Mouse (Mus musculus): ENCODE data around the gene Vps13d. TPM values are rescaled to one million over a fixed set of nuclear protein-coding genes. Genes with fewer than 3 reads are reported as not detected.

Gene Vps13d
- polyA plus RNA-seq, 1 experiment from 2014 or later = 7.9 TPM

DNA sequence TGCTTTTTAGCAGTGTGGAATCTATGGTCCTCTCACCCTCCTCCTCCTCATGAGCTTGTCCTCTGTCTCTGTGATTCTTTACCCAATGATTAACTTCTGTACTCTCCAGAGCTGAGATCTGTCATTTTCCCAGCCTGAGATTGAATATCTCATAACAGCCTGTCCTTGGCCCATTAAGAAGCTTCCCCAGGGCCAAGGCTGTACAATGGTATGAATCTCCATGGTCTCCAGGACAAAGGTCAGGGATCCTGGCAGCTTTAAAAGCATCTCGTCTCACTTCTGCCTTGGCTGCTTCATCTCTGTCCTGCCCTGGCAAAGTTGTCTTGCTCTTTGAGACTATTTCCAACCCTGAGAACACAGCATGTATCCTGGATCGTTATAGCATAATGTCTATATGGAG is 237.1 kb downstream of the Vps13d start:
- Histone ChIP-seq H3K9ac (ENCODE audit: low read length) (no peak overlapping the region), H3K36me3 (ENCODE audit: control insufficient read depth, insufficient read depth, low read length) (no peaks in the 10 kb centered on the region), H3K4me2 (ENCODE audit: low read depth, low read length, severe bottlenecking) (no peak overlapping the region), H3K27ac (ENCODE audit: low read depth, low read length) (no peak overlapping the region), H3K9me3 (ENCODE audit: control insufficient read depth, low read length) (no peaks in the 10 kb centered on the region), H3K4me1 (replicated peaks; ENCODE audit: control insufficient read depth, insufficient read depth, low read length) (no peaks in the 10 kb centered on the region), H3K4me3 (ENCODE audit: low read depth, low read length) (no peak overlapping the region), H3K27me3 (ENCODE audit: control insufficient read depth, insufficient read depth, low read length) (no peaks in the 10 kb centered on the region)
- ATAC-seq (replicated peaks; ENCODE audit: low FRiP score) (no peak), DNase-seq (ENCODE audit: low spot score) (no peak)
- 79% methylated on average over 2 of the region's 2 CpGs for WGBS

DNA sequence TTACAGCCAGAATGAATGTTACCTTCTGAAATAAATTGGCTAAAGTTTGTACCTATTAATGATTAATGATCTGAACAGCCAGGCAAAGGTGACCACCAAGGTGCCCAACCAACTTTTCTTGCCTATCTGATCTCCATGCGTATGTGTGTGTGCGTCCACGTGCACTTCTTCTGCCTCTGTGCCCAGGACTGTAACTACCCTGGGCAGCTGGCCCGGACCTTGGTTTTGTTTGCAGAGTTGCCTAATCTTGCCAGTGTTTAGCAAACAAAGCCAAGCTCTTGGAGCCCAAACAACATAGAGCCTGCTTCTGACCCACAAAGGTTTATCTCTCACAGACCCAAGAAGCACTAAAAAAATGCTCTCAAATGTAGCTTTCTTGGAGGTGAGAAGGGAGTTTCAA is 237.6 kb downstream of the Vps13d start:
- H3K27ac ChIP-seq (ENCODE audit: low read depth, low read length) = no peak overlapping the region
- H3K9me3 ChIP-seq (ENCODE audit: control insufficient read depth, low read length) = no peaks in the 10 kb centered on the region
- no peaks in the 10 kb centered on the region for H3K4me1 ChIP-seq (replicated peaks; ENCODE audit: control insufficient read depth, insufficient read depth, low read length)
- no peaks in the 10 kb centered on the region for H3K27me3 ChIP-seq (ENCODE audit: control insufficient read depth, insufficient read depth, low read length)
- H3K4me2 ChIP-seq (ENCODE audit: low read depth, low read length, severe bottlenecking) = no peak overlapping the region
- no peaks in the 10 kb centered on the region for H3K36me3 ChIP-seq (ENCODE audit: control insufficient read depth, insufficient read depth, low read length)
- WGBS = 87% methylated on average over 4 of the region's 4 CpGs
- H3K4me3 ChIP-seq (ENCODE audit: low read depth, low read length) = no peak overlapping the region
- DNase-seq (ENCODE audit: low spot score) (no peak), ATAC-seq (replicated peaks; ENCODE audit: low FRiP score) (no peak)
- H3K9ac ChIP-seq (ENCODE audit: low read length) = no peak overlapping the region

DNA sequence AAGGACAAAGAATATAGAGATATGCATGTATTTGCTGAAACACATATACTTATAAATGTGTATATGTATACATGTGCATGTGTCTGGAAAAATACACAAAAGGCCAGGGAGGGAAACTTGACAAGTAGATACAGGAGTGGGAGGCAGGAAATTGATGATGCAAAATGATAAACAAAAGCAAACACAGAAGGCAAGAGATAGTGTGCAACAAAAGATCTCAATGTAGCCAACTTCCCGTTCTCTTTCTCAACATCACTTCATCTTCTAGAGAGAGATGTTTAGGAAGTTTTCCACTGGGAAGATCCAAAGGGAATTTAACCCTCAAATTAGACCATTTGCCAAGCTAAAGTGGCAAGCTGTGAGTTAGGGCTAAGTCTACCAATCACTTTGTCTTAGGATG is 238.5 kb downstream of the Vps13d start:
- Histone ChIP-seq H3K4me1 (replicated peaks; ENCODE audit: control insufficient read depth, insufficient read depth, low read length) (no peaks in the 10 kb centered on the region), H3K9ac (ENCODE audit: low read length) (no peak overlapping the region), H3K4me3 (ENCODE audit: low read depth, low read length) (no peak overlapping the region), H3K27ac (ENCODE audit: low read depth, low read length) (no peak overlapping the region), H3K9me3 (ENCODE audit: control insufficient read depth, low read length) (no peaks in the 10 kb centered on the region), H3K36me3 (ENCODE audit: control insufficient read depth, insufficient read depth, low read length) (no peaks in the 10 kb centered on the region), H3K4me2 (ENCODE audit: low read depth, low read length, severe bottlenecking) (no peak overlapping the region), H3K27me3 (ENCODE audit: control insufficient read depth, insufficient read depth, low read length) (no peaks in the 10 kb centered on the region)
- ATAC-seq (replicated peaks; ENCODE audit: low FRiP score) (no peak), DNase-seq (ENCODE audit: low spot score) (no peak)
- WGBS = 77% methylated on average over 1 of the region's 1 CpGs

DNA sequence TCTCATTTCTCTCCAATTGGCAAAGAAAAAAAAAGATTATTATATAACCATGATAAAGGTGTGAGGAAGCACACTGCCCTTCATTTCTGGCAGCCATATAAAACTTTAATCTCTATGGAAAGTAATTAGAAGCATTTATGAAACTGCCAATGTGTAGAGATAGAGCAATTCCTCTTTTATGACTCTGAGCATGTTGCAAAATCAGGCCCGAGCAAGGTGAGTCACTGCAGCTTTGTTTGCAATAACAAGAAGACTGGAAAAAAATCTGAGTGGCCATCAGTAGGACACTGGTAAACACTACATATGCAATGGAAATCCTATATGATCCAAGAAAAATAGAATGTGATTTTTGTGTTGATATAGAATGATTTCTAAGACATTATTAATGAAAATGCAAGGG is 238.9 kb downstream of the Vps13d start:
- Histone ChIP-seq H3K36me3 (ENCODE audit: control insufficient read depth, insufficient read depth, low read length) (no peaks in the 10 kb centered on the region), H3K9me3 (ENCODE audit: control insufficient read depth, low read length) (no peaks in the 10 kb centered on the region), H3K4me2 (ENCODE audit: low read depth, low read length, severe bottlenecking) (no peak overlapping the region), H3K4me3 (ENCODE audit: low read depth, low read length) (no peak overlapping the region), H3K27me3 (ENCODE audit: control insufficient read depth, insufficient read depth, low read length) (no peaks in the 10 kb centered on the region), H3K9ac (ENCODE audit: low read length) (no peak overlapping the region), H3K27ac (ENCODE audit: low read depth, low read length) (no peak overlapping the region), H3K4me1 (replicated peaks; ENCODE audit: control insufficient read depth, insufficient read depth, low read length) (no peaks in the 10 kb centered on the region)
- ATAC-seq (replicated peaks; ENCODE audit: low FRiP score) (no peak), DNase-seq (ENCODE audit: low spot score) (no peak)
- WGBS = 83% methylated on average over 1 of the region's 1 CpGs

DNA sequence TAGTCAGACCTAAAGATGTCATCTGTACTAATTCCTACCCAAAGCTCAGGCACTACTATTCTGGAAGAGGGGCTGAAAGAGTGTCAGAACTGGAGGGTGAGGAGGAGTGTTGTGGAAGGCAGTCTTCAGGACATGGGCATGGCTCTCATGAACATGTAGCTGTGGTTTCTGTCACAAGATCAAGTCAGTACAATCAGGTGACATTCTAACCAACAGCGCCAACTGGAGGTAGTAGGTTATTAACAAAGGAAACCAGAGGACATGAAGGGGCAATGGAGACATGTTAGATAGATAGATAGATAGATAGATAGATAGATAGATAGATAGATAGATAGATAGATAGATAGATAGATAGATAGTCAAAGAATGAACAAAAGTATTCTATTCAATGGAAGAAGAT is 241.4 kb downstream of the Vps13d start:
- 88% methylated on average over 1 of the region's 1 CpGs for WGBS

DNA sequence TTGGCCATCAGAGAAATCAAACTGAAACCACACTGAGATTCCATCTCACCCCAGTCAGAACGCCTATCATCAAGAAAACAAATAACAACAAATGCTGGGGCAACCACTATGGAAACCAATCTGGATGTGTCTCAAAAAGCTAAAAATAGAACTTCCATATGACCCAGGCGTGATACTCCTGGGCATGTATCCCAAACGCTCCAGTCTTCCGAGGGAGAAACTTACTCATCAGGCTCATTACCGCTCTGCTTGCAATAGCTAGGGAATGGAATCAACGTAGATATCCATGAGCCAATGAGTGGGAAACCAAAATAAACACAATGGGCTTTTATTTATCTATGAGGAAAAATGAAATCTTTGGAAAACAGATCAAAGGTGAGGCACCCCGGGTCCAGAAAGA is 242.9 kb downstream of the Vps13d start:
- 87% methylated on average over 7 of the region's 7 CpGs for WGBS
- DNase-seq (ENCODE audit: low spot score) (no peak), ATAC-seq (replicated peaks; ENCODE audit: low FRiP score) (no peak)
- H3K36me3 ChIP-seq (ENCODE audit: control insufficient read depth, insufficient read depth, low read length) = no peaks in the 10 kb centered on the region
- H3K4me2 ChIP-seq (ENCODE audit: low read depth, low read length, severe bottlenecking) = no peak overlapping the region
- H3K9me3 ChIP-seq (ENCODE audit: control insufficient read depth, low read length) = no peaks in the 10 kb centered on the region
- no peak overlapping the region for H3K9ac ChIP-seq (ENCODE audit: low read length)
- peaks cover 2% of the 10 kb centered on the region for H3K4me1 ChIP-seq (replicated peaks; ENCODE audit: control insufficient read depth, insufficient read depth, low read length)
- H3K27me3 ChIP-seq (ENCODE audit: control insufficient read depth, insufficient read depth, low read length) = no peaks in the 10 kb centered on the region
- H3K27ac ChIP-seq (ENCODE audit: low read depth, low read length) = no peak overlapping the region
- no peak overlapping the region for H3K4me3 ChIP-seq (ENCODE audit: low read depth, low read length)

More for the DNA sequence above, 241.4 kb downstream of the Vps13d start:
- Histone ChIP-seq H3K27ac (ENCODE audit: low read depth, low read length) (no peak overlapping the region), H3K4me2 (ENCODE audit: low read depth, low read length, severe bottlenecking) (no peak overlapping the region), H3K27me3 (ENCODE audit: control insufficient read depth, insufficient read depth, low read length) (no peaks in the 10 kb centered on the region), H3K4me3 (ENCODE audit: low read depth, low read length) (no peak overlapping the region), H3K9me3 (ENCODE audit: control insufficient read depth, low read length) (no peaks in the 10 kb centered on the region), H3K36me3 (ENCODE audit: control insufficient read depth, insufficient read depth, low read length) (no peaks in the 10 kb centered on the region), H3K4me1 (replicated peaks; ENCODE audit: control insufficient read depth, insufficient read depth, low read length) (peaks cover 2% of the 10 kb centered on the region), H3K9ac (ENCODE audit: low read length) (no peak overlapping the region)
- DNase-seq (ENCODE audit: low spot score) (no peak), ATAC-seq (replicated peaks; ENCODE audit: low FRiP score) (no peak)

DNA sequence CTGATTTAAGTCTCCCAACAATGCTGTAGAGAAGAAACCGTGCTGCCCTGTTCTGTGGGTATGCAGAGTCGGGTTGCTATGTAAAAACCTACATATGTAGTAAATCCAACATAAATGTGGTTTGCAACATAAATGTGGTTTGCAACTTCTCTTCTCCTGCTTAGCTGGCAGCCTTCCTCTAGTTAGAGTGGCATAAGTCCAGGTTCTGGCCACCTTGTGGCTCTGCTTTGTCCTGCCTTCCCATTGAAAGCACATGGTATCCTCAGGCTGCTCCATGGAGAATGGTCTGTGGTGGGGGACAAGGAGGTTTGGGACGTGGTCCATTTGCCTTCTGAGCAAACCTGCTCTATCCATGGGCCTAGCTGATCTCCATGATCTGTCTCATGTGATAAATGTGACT is 243.9 kb downstream of the Vps13d start:
- no peaks in the 10 kb centered on the region for H3K36me3 ChIP-seq (ENCODE audit: control insufficient read depth, insufficient read depth, low read length)
- ATAC-seq (replicated peaks; ENCODE audit: low FRiP score) = no peak
- no peak overlapping the region for H3K9ac ChIP-seq (ENCODE audit: low read length)
- no peaks in the 10 kb centered on the region for H3K9me3 ChIP-seq (ENCODE audit: control insufficient read depth, low read length)
- WGBS = 84% methylated on average over 3 of the region's 3 CpGs
- no peak for DNase-seq (ENCODE audit: low spot score)
- no peak overlapping the region for H3K27ac ChIP-seq (ENCODE audit: low read depth, low read length)
- H3K4me3 ChIP-seq (ENCODE audit: low read depth, low read length) = no peak overlapping the region
- no peak overlapping the region for H3K4me2 ChIP-seq (ENCODE audit: low read depth, low read length, severe bottlenecking)
- peaks cover 2% of the 10 kb centered on the region for H3K4me1 ChIP-seq (replicated peaks; ENCODE audit: control insufficient read depth, insufficient read depth, low read length)
- no peaks in the 10 kb centered on the region for H3K27me3 ChIP-seq (ENCODE audit: control insufficient read depth, insufficient read depth, low read length)

DNA sequence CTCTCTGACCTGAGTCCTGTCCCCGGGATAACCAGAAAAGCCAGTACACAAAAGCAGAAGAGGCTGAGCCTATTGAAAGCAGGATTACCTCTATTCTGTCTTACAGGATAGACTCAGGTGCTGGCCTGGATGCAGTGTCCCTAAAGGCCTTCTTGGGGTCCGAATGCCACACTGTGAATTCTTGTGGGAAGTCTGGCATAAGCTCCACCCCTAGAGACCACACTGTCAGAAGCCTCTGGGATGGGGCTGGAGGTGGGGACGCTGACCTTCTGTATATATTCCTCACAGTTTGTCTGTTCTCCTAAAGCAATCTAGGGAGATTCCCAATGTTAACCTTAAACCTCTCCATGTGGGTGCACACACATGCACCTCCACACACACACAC is 244.5 kb downstream of the Vps13d start:
- Histone ChIP-seq H3K9me3 (ENCODE audit: control insufficient read depth, low read length) (no peaks in the 10 kb centered on the region), H3K4me2 (ENCODE audit: low read depth, low read length, severe bottlenecking) (no peak overlapping the region), H3K4me3 (ENCODE audit: low read depth, low read length) (no peak overlapping the region), H3K27me3 (ENCODE audit: control insufficient read depth, insufficient read depth, low read length) (no peaks in the 10 kb centered on the region), H3K4me1 (replicated peaks; ENCODE audit: control insufficient read depth, insufficient read depth, low read length) (peaks cover 2% of the 10 kb centered on the region), H3K27ac (ENCODE audit: low read depth, low read length) (no peak overlapping the region), H3K36me3 (ENCODE audit: control insufficient read depth, insufficient read depth, low read length) (no peaks in the 10 kb centered on the region), H3K9ac (ENCODE audit: low read length) (no peak overlapping the region)
- ATAC-seq (replicated peaks; ENCODE audit: low FRiP score) = no peak
- WGBS = 57% methylated on average over 3 of the region's 3 CpGs
- DNase-seq (ENCODE audit: low spot score) = no peak

DNA sequence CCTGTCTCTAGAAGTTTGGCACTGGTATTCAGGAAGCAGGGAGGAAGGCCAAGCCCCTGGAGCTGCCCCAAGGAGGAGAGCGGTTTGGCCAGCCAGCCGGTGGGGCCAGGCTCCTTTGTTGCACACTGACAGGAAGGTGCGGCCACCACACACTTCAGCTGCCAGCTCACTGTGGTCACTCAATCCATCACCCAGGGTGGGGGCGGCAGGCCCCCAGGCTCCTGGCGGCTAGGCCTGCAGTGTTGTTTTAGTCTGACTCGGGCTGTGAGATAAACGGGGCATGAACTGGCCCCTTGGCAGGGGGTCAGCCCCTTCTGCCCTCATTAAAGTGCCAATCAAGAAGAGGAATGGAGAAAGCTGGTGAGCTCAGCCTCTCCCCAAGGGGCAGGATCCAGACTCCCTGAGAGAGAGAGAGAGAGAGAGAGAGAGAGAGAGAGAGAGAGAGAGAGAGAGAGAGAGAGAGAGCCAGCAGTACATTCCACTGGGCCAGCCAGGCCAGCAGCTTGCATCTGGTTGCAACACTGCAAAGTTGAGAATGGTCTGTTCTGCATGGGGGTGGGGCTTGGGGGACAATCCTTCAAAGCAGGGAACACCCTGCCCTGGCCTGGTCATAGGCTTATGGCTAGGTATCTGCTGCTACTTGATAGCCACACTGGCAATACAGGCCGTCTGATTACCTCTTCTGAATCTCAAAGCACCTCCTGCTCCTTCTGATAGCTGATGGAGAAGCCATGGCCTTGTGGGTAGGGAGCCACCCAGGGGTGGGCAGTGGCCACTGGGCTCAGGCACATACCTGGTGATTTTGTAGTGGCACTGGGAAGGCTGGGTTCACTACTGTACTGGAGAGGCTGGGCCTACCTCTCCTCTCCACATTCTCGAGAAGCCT is 245.1 kb downstream of the Vps13d start:
- H3K9me3 ChIP-seq (ENCODE audit: control insufficient read depth, low read length) = no peaks in the 10 kb centered on the region
- no peak overlapping the region for H3K9ac ChIP-seq (ENCODE audit: low read length)
- no peak overlapping the region for H3K4me2 ChIP-seq (ENCODE audit: low read depth, low read length, severe bottlenecking)
- DNase-seq (ENCODE audit: low spot score) = peak; percentile 56
- no peaks in the 10 kb centered on the region for H3K36me3 ChIP-seq (ENCODE audit: control insufficient read depth, insufficient read depth, low read length)
- H3K4me1 ChIP-seq (replicated peaks; ENCODE audit: control insufficient read depth, insufficient read depth, low read length) = peaks cover 2% of the 10 kb centered on the region
- no peak overlapping the region for H3K27ac ChIP-seq (ENCODE audit: low read depth, low read length)
- H3K27me3 ChIP-seq (ENCODE audit: control insufficient read depth, insufficient read depth, low read length) = no peaks in the 10 kb centered on the region
- H3K4me3 ChIP-seq (ENCODE audit: low read depth, low read length) = no peak overlapping the region
- 10% methylated on average over 9 of the region's 9 CpGs for WGBS
- peak; percentile 44; the same call in 1 of the 2 replicates for ATAC-seq (replicated peaks; ENCODE audit: low FRiP score)

Data from forebrain, embryonic 11.5 days (tissue).